Mouse (Mus musculus) heart, embryonic 11.5 days (tissue): Measurements from ENCODE around the gene Ddn. TPM values are rescaled to one million over a fixed set of nuclear protein-coding genes. Genes with fewer than 3 reads are reported as not detected.
A peak's percentile ranks its signal among the peaks of the same experiment; 100 is the strongest.

Experiments used
- ATAC-seq: fragments of 200-750 bp; cut with Nextera tagmentation; replicated peaks from 2 replicates; pipeline ENCODE4 v1.8.0; 2017; ENCODE audit warnings: moderate library complexity; ENCODE audit not compliant: insufficient number of reproducible peaks, low FRiP score, low TSS enrichment
- H3K27ac ChIP-seq: fragments of 300-500 bp; sonication (generic); 2 replicates; pipeline ENCODE4 v1.5.1; 2014; ENCODE audit warnings: mild to moderate bottlenecking, low read depth, low read length
- H3K27me3 ChIP-seq: fragments of 300-500 bp; sonication (generic); 2 replicates; pipeline ENCODE4 v1.6.1; 2014; ENCODE audit warnings: mild to moderate bottlenecking, low read length, mixed read lengths; ENCODE audit not compliant: control insufficient read depth, insufficient read depth
- H3K36me3 ChIP-seq: fragments of 300-500 bp; sonication (generic); 2 replicates; pipeline ENCODE4 v1.6.1; 2014; ENCODE audit warnings: mild to moderate bottlenecking, low read length, moderate library complexity, mixed read lengths; ENCODE audit not compliant: control insufficient read depth, insufficient read depth
- H3K4me1 ChIP-seq: fragments of 300-500 bp; sonication (generic); 2 replicates; pipeline ENCODE4 v1.6.1; 2014; ENCODE audit warnings: low read length; ENCODE audit not compliant: control insufficient read depth, insufficient read depth
- H3K4me2 ChIP-seq: fragments of 300-500 bp; sonication (generic); 2 replicates; pipeline ENCODE4 v1.6.1; 2014; ENCODE audit warnings: mild to moderate bottlenecking, moderate library complexity
- H3K4me3 ChIP-seq: fragments of 300-500 bp; sonication (generic); 2 replicates; pipeline ENCODE4 v1.5.1; 2014; ENCODE audit warnings: low read depth, low read length
- H3K9ac ChIP-seq: fragments of 300-500 bp; sonication (generic); 2 replicates; pipeline ENCODE4 v1.6.1; 2014; ENCODE audit warnings: mild to moderate bottlenecking, low read depth, low read length, moderate library complexity
- H3K9me3 ChIP-seq: fragments of 300-500 bp; sonication (generic); replicated peaks from 2 replicates; pipeline ENCODE4 v1.6.1; 2016; ENCODE audit warnings: low read length; ENCODE audit not compliant: control insufficient read depth
- WGBS: fragments of 180-500 bp; shearing (Covaris S2); extraction: QIAGEN DNeasy Blood & Tissue Kit; methylation state at CpG from one replicate; pipeline ENCODE4 v1.1.7; 2014; ENCODE audit not compliant: insufficient replicate concordance; 5-methylcytosine and 5-hydroxymethylcytosine counted together
- polyA plus RNA-seq: library from polyadenylated mRNA; unstranded; fragments of >200 nt; fragmentation: Nextera tagmentation; extraction: Ambion mirVana; gene quantifications from 2 replicates; pipeline ENCODE4 v1.2.1, GENCODE M21; 2014

The Ddn gene
- polyA plus RNA-seq, 1 experiment from 2014 or later, result 0.11 TPM

GRCm38 (mm10) chr15:98835291-98835690 is 26.0 kb upstream of the Ddn start:
- ATAC-seq, result no peak
- Histone ChIP-seq H3K27me3 (no peaks in the 10 kb centered on the region), H3K4me2 (no peak overlapping the region), H3K4me3 (no peak overlapping the region), H3K9ac (no peak overlapping the region), H3K4me1 (peaks cover 22% of the 10 kb centered on the region), H3K27ac (0 out of 2 replicates have a peak overlapping the region, but pooled peaks have one; percentile 15), H3K36me3 (peaks cover 53% of the 10 kb centered on the region), H3K9me3 (no peaks in the 10 kb centered on the region)
- 77% methylated on average over 14 of the region's 14 CpGs for WGBS

GRCm38 (mm10) chr15:98834059-98834458 is 24.8 kb upstream of the Ddn start:
- ATAC-seq, result no peak
- Histone ChIP-seq H3K9me3 (no peaks in the 10 kb centered on the region), H3K9ac (no peak overlapping the region), H3K4me1 (peaks cover 27% of the 10 kb centered on the region), H3K27me3 (no peaks in the 10 kb centered on the region), H3K4me3 (no peak overlapping the region), H3K27ac (no peak overlapping the region), H3K4me2 (no peak overlapping the region), H3K36me3 (peaks cover 46% of the 10 kb centered on the region)
- WGBS, result 87% methylated on average over 13 of the region's 13 CpGs

- Histone ChIP-seq H3K27me3 (no peaks in the 10 kb centered on the region), H3K9me3 (no peaks in the 10 kb centered on the region), H3K27ac (no peak overlapping the region), H3K4me1 (peaks cover 27% of the 10 kb centered on the region), H3K36me3 (peaks cover 41% of the 10 kb centered on the region), H3K9ac (no peak overlapping the region), H3K4me2 (no peak overlapping the region), H3K4me3 (no peak overlapping the region)
- WGBS, result 82% methylated on average over 11 of the region's 11 CpGs
- ATAC-seq, result no peak
Measured at GRCm38 (mm10) chr15:98833281-98833680, 24.0 kb upstream of the Ddn start.

- H3K9ac ChIP-seq, result peak overlapping the region; percentile 24; the same call in 1 of the 2 replicates
- H3K36me3 ChIP-seq, result peaks cover 41% of the 10 kb centered on the region
- peak overlapping the region; percentile 70 for H3K4me2 ChIP-seq
- H3K4me1 ChIP-seq, result peaks cover 33% of the 10 kb centered on the region
- no peaks in the 10 kb centered on the region for H3K9me3 ChIP-seq
- H3K27me3 ChIP-seq, result no peaks in the 10 kb centered on the region
- WGBS, result 42% methylated on average over 12 of the region's 12 CpGs
- 0 out of 2 replicates have a peak, but pooled peaks have one; percentile 7 for ATAC-seq
- H3K4me3 ChIP-seq, result no peak overlapping the region
- peak overlapping the region; percentile 99 for H3K27ac ChIP-seq
Measured at GRCm38 (mm10) chr15:98832161-98833058, 23.1 kb upstream of the Ddn start.

- WGBS, result 18% methylated on average over 9 of the region's 9 CpGs
- Histone ChIP-seq H3K9ac (peak overlapping the region; percentile 96), H3K36me3 (peaks cover 33% of the 10 kb centered on the region), H3K4me1 (peaks cover 40% of the 10 kb centered on the region), H3K27ac (peak overlapping the region; percentile 99), H3K4me3 (peak overlapping the region; percentile 90), H3K9me3 (no peaks in the 10 kb centered on the region), H3K27me3 (no peaks in the 10 kb centered on the region), H3K4me2 (peak overlapping the region; percentile 70)
- no peak for ATAC-seq
Measured at GRCm38 (mm10) chr15:98831684-98832035, 22.4 kb upstream of the Ddn start.

GRCm38 (mm10) chr15:98830736-98831683 is 21.7 kb upstream of the Ddn start, which contains the start of gene Prkag1:
TSS of gene Prkag1 (minus strand) at chr15:98831521.
- Histone ChIP-seq H3K9ac (peak within 1 kb of the TSS; percentile 96), H3K27ac (peak within 1 kb of the TSS; percentile 99), H3K27me3 (no peaks in the 10 kb centered on the region), H3K9me3 (no peaks in the 10 kb centered on the region), H3K4me1 (peaks cover 40% of the 10 kb centered on the region), H3K4me2 (peak within 1 kb of the TSS; percentile 70), H3K36me3 (peaks cover 27% of the 10 kb centered on the region), H3K4me3 (peak within 1 kb of the TSS; percentile 90)
- under 1% methylated on average over 61 of the region's 66 CpGs for WGBS
- peak; percentile 92 for ATAC-seq

GRCm38 (mm10) chr15:98827611-98828011 is 18.3 kb upstream of the Ddn start:
- Histone ChIP-seq H3K9ac (no peak overlapping the region), H3K27ac (0 out of 2 replicates have a peak overlapping the region, but pooled peaks have one; percentile 7), H3K36me3 (peaks cover 13% of the 10 kb centered on the region; the same call in 1 of the 2 replicates), H3K4me3 (no peak overlapping the region), H3K27me3 (no peaks in the 10 kb centered on the region), H3K4me2 (no peak overlapping the region; the same call in 1 of the 2 replicates), H3K9me3 (no peaks in the 10 kb centered on the region), H3K4me1 (peaks cover 26% of the 10 kb centered on the region)
- 62% methylated on average over 7 of the region's 7 CpGs for WGBS
- no peak for ATAC-seq

GRCm38 (mm10) chr15:98823434-98823833 is 14.1 kb upstream of the Ddn start:
- no peak for ATAC-seq
- H3K9me3 ChIP-seq, result no peaks in the 10 kb centered on the region
- H3K4me2 ChIP-seq, result no peak overlapping the region
- H3K27me3 ChIP-seq, result no peaks in the 10 kb centered on the region
- H3K36me3 ChIP-seq, result peaks cover 13% of the 10 kb centered on the region
- H3K27ac ChIP-seq, result no peak overlapping the region
- no peak overlapping the region for H3K9ac ChIP-seq
- H3K4me1 ChIP-seq, result peaks cover 21% of the 10 kb centered on the region
- H3K4me3 ChIP-seq, result no peak overlapping the region
- 56% methylated on average over 3 of the region's 3 CpGs for WGBS
